Mouse (Mus musculus): ENCODE results near the gene Otub1. TPM values are rescaled to one million over a fixed set of nuclear protein-coding genes. Genes with fewer than 3 reads are reported as not detected.

Otub1 gene
- total RNA-seq, 2 experiments from 2014 or later = 34.0 to 69.5 TPM

GRCm38 (mm10) chr19:7209907-7210646 is 4.0 kb upstream of the Otub1 start:
- no peak for ATAC-seq (replicated peaks; ENCODE audit: poor library complexity)

- ATAC-seq (replicated peaks; ENCODE audit: poor library complexity) = no peak
These were observed 790 bp downstream of the Otub1 start for GRCm38 (mm10) chr19:7205326-7205725.

GRCm38 (mm10) chr19:7204898-7205297 is 1.2 kb downstream of the Otub1 start:
- ATAC-seq (replicated peaks; ENCODE audit: poor library complexity) = no peak

- no peak for ATAC-seq (replicated peaks; ENCODE audit: poor library complexity)
These were observed 5.7 kb downstream of the Otub1 start for GRCm38 (mm10) chr19:7200427-7200826.

- no peak for ATAC-seq (replicated peaks; ENCODE audit: poor library complexity)
These were observed 7.0 kb downstream of the Otub1 start for GRCm38 (mm10) chr19:7199089-7199488.

GRCm38 (mm10) chr19:7197445-7197844 is 8.7 kb downstream of the Otub1 start:
- no peak for ATAC-seq (replicated peaks; ENCODE audit: poor library complexity)

GRCm38 (mm10) chr19:7196741-7197270 is 9.3 kb downstream of the Otub1 start:
- ATAC-seq (replicated peaks; ENCODE audit: poor library complexity) = no peak

GRCm38 (mm10) chr19:7195900-7196728 is 10.0 kb downstream of the Otub1 start:
- 0 out of 2 replicates have a peak, but pooled peaks have one; percentile 44 for ATAC-seq (replicated peaks; ENCODE audit: poor library complexity)

GRCm38 (mm10) chr19:7192561-7192967 is 13.6 kb downstream of the Otub1 start:
- ATAC-seq (replicated peaks; ENCODE audit: poor library complexity) = no peak

GRCm38 (mm10) chr19:7191639-7192038 is 14.5 kb downstream of the Otub1 start:
- ATAC-seq (replicated peaks; ENCODE audit: poor library complexity) = no peak

GRCm38 (mm10) chr19:7190986-7191385 is 15.1 kb downstream of the Otub1 start:
- no peak for ATAC-seq (replicated peaks; ENCODE audit: poor library complexity)

- ATAC-seq (replicated peaks; ENCODE audit: poor library complexity) = no peak
These were observed 17.1 kb downstream of the Otub1 start for GRCm38 (mm10) chr19:7189026-7189425.

- ATAC-seq (replicated peaks; ENCODE audit: poor library complexity) = no peak
These were observed 19.0 kb downstream of the Otub1 start for GRCm38 (mm10) chr19:7187157-7187556.

- no peak for ATAC-seq (replicated peaks; ENCODE audit: poor library complexity)
These were observed 20.3 kb downstream of the Otub1 start for GRCm38 (mm10) chr19:7185715-7186291.

GRCm38 (mm10) chr19:7185059-7185458 is 21.1 kb downstream of the Otub1 start:
- ATAC-seq (replicated peaks; ENCODE audit: poor library complexity) = no peak

GRCm38 (mm10) chr19:7183419-7183818 is 22.7 kb downstream of the Otub1 start:
- ATAC-seq (replicated peaks; ENCODE audit: poor library complexity) = no peak

GRCm38 (mm10) chr19:7182273-7182949 is 23.7 kb downstream of the Otub1 start:
- peak; percentile 81 for ATAC-seq (replicated peaks; ENCODE audit: poor library complexity)

- ATAC-seq (replicated peaks; ENCODE audit: poor library complexity) = no peak
These were observed 24.6 kb downstream of the Otub1 start for GRCm38 (mm10) chr19:7181496-7181895.

GRCm38 (mm10) chr19:7180756-7181405 is 25.2 kb downstream of the Otub1 start:
- no peak for ATAC-seq (replicated peaks; ENCODE audit: poor library complexity)

- ATAC-seq (replicated peaks; ENCODE audit: poor library complexity) = no peak
These were observed 27.2 kb downstream of the Otub1 start for GRCm38 (mm10) chr19:7178841-7179452.

Data from megakaryocyte progenitor cell, adult 5-6 weeks (primary cell).